Mouse (Mus musculus) hindlimb bud, embryonic 11.5 days (tissue): Measurements from ENCODE around the gene Piezo1.
"Not testable (repeated sequence)": the region's sequence is repeated elsewhere in the genome, so short reads cannot be mapped to it uniquely, and the experiment has no call there.

Experiments used
- DNase-seq: peaks from one replicate; pipeline ENCODE4 v3.0.0-alpha.2; 2012; ENCODE audit warnings: low read depth, low spot score; ENCODE audit errors: extremely low spot score

Gene Piezo1

DNA sequence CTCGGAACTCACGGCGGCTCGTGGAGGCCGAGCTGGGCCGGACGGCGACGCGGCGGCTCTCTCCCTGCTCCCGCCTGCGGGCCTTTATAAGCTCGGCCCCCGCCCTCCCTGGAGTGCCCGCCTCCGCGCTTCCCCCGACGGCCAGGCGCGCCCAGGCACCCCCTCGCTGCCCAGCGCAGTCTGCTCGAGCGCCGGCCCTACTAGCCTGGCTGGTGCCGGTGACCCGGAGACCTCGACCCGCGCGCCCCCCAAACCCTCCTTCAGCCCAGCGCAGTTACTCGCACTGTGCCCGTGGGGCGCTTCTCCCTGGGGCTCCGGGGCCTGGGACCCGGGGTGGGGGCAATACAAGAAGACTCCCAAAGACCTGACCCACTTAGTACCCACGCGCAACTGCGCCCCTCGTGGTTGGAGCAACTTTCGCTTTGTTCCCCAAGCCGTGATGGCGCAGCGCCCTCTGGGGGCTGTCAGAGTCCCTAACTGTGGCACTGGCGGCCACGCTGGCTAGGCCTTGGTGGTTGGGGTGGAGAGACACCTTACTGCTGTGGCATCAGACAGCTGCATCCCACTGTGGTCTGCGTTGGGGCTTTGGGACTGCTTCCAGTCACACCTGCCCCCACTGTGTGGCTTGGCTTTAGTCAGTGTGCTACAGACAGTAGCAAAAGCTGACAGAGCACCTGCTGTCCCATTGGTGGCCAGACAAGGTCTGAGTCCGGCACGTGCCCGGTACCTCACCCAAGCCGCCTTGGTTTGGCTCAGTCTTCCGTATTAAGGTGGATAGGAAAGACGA is at the start of gene Piezo1:
TSS of gene Piezo1 (minus strand) at position 65 of the 787 bp plus-strand sequence.
- peak; percentile 71 for DNase-seq

DNA sequence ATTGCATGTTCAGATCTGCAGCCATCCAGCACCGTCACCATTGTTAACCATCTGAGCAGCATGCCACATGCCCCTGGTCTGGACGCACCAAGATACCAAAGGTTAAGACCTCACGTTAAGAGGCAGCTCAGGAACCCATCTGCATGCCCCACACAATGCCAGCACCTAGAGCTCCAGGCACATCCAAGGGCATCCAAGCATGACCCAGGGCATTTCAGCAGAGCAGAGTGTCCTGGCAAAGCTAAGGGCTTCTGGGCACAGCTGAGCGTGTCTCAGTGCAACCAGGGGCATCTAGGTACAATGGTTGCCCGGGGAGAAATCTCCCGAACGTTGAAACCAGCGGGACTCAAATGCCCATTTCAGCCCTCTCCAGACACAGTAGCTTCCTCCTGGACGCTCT is 49.5 kb upstream of the Piezo1 start:
- DNase-seq = no peak

DNA sequence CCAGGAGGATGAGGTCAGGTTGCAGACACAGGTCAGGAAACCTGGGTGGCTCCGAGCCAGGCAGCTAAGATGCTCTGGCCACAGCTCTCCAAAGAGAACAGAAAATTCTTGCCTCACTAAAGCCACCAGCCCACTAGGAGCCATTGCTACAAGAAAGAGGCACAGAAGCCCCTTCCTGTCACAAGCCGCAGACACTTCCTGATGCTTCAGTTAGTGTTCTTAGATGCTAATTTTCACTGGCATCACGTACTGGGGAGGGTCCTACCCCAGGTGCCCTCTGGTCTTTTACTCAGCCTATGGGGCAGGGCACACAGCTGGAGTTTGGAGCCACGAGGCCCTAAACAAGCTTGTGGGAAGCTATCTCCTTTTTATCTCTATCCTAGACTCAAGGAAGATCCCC is 44.9 kb upstream of the Piezo1 start:
- DNase-seq = no peak

DNA sequence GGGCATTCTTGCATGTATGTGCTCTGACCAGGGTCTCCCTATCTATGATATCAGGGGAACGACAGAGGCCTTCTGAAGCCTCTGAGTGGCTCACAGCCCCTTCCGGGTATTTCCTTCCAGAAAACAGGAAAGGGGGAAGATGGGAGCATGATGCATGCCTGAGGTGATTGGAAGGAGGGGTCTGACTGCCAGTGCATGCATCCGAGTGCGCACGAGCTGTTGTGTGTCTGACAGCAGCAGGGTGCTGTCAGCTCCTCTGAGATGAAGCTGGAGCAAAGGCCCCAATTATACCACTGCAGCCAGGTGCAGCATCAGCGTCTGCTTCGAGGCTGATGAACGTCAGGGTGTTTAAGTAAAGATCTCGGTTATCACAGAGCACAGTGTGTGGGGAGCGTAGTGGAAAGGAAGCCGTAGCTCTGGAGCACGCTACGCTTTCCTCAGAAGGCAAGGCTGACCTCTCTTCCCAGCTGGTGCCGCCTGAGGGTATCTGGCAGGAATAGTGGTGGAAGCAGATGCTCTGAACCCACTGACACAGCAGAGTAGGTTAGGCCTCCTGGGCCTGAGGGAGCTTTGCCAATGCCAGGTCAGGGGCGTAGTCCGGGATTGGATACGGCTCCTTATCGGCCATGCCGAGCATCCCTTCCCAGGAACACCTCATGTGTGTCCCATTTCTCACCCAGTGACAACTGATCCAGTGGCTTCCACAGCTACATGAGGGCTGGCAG is 42.8 kb upstream of the Piezo1 start:
- no peak for DNase-seq

DNA sequence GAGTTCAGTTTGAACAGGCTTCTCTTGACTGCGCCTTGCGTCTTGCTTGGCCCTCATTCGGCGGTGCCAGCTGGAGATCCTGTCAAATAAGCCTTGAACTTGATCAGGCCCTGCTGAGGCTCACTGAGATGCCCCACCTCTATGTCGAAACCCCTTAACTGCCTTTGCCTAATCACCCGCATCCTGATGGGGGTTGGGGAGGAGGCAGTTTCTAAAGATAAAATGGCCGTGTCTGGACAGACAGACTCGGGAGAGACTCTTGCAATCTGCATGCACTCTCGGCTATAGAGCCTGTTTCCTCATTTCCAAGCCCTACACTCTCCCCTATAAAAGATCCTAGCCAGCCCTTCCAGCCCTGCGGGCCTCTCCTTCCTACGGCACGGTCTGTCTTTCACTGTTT is 42.1 kb upstream of the Piezo1 start:
- no peak for DNase-seq

DNA sequence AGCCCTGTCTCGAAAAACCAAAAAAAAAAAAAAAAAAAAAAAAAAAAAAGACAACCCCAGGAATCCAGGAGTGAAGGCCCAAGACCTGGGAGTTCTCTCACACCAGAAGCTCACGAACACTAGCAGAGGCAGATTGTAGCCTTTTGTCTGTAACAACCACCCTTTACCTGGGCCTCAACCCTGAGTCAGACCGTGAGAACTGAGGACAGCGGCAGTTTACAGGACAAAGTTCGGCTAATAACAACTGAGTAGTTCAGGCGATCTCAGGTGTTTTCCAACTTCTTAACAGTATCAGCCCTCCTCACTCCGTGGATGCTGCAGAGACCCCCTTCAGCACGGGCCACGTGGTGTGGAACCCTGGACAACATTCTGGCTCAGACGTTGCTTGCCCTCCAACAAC is 35.6 kb upstream of the Piezo1 start:
- no peak for DNase-seq

DNA sequence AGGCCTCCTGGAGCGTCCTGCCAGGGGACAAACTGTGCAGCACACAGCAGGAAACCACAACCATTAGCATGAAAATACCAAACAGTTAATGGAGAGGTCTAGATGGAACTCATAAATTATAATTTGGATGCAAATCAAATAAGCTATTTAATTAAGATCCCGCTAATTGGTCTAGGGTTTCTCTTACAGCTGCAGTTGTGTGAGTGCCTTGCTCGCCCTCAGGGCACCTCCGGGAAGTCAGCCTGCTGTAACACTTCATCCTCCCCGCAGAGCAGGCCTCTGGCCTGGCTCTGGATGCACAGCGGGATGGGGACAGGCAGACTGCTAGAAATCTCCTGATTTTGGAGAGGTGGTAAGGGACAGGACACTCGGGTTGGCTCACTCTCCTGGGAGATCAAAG is 35.0 kb upstream of the Piezo1 start:
- no peak for DNase-seq

DNA sequence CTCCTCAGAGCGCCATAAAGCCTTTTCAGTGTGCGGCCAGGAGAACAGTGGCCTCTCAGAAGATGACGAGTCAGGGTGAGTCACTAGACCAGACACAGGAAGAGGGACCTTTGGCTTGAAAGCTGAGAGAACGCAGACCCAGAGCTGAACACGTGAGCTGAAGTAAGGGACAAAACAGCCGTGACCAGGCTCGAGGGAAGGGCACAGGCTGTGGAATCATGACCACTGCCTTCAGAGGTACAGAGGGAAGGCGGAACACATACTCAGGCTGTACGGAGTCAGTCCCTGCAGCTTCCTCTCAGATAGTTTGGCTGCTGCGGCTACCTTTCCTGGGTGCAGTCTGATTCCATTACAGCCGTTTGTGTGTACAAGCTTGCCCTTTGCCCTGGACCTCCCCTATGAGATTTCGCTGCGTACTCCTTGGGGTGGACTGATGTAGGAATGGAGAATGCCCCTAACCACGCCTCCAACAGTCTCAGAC is 34.3 kb upstream of the Piezo1 start:
- no peak for DNase-seq

DNA sequence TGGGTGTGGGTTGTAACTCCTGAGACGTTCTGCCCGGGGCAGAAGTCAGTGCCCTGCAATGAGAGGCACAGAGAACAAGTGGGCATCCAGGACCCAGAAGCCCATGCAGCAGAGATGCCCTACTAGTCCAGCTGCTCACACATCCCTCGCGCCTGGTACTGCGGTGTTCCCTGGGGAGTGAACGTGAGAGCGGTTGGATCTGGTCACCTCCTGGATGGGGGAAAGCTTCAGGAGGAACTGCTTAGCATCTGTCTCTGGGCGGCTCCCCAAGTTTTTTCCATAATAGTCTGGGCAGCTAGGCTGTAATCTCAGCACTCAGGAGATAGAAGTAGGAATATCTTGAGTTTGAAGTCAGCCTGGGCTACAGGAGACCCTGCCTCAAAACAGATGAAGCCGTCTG is 33.9 kb upstream of the Piezo1 start:
- no peak for DNase-seq

DNA sequence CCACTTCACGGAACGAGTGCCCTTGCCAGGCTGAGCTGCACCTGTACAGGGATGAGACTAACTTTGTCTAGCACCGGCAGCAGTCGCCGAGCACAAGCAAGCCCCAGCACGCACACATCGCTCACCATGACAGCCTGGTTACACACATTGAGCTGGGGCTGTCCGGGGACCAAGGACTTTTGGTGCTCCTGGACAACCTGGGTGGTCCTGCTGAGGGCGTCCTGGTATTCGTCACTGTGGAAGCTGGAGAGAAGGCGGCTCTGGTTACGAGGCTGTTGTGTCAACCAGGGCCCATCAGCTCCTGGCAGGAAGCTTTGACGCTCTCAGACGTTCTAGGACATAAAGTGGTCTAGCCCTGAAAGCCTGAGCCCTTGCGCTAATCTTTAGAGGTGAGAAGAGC is 29.8 kb upstream of the Piezo1 start:
- DNase-seq = no peak

DNA sequence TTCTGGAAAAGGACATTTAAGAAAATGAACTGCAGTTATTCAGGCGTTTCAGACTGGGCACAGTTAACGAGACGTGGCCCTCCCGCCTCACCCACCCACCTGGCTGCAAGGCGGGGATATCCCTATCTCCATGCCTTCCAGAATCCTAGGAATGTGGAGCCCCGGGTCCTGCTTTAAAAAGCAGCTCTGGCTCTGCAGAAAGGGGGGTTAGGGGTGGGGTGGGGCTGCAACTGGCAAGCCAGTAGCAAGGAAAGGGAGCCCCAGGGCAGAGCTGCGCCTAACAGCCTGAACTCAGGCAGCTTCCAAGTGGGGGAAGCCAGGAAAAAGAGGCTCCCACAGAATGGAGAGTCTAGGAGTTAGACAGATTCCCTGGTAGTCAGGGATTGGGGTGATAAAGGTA is 28.1 kb upstream of the Piezo1 start:
- no peak for DNase-seq

DNA sequence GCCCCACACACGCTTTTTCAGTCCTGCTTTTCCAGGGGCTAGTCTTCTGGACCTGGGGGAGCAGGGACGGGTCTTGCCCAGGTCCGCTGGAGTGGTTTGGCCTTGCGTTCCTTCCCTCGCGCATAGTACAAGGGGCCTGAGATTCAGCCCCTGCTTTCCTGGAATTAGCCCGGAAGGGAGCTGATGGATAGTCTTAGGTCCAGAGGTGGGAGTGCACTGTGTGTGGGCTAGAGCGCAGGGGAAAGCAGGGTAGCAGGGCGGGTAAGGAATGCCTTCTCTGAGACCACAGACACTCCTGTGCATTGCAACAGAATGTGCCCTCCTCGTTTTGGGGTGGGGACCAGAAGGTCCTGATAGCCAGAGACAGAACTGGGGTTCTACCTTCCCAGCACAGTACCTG is 26.0 kb upstream of the Piezo1 start:
- DNase-seq = no peak

DNA sequence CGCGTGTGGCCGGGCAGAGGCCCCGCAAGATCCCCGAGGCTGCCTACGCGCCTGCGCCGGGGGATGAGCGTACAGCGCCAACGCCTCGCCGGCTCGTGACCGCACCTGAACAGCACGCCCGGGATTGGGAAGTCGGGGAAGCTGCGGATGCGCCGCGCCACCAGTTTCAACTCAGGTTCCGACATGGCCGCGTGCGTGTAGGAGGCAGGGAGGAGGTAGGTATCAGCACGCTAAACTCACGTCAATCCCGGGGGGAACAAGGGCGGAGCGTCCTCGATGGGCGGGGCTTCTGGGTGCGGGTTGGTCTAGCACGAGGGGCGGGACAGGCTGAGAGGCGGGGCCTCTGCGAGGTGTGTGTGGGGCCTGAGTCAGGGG is 25.5 kb upstream of the Piezo1 start, which contains the start of gene Aprt:
TSS of gene Aprt (minus strand) at position 262 of the 375 bp plus-strand sequence.
- peak; percentile 69 for DNase-seq

DNA sequence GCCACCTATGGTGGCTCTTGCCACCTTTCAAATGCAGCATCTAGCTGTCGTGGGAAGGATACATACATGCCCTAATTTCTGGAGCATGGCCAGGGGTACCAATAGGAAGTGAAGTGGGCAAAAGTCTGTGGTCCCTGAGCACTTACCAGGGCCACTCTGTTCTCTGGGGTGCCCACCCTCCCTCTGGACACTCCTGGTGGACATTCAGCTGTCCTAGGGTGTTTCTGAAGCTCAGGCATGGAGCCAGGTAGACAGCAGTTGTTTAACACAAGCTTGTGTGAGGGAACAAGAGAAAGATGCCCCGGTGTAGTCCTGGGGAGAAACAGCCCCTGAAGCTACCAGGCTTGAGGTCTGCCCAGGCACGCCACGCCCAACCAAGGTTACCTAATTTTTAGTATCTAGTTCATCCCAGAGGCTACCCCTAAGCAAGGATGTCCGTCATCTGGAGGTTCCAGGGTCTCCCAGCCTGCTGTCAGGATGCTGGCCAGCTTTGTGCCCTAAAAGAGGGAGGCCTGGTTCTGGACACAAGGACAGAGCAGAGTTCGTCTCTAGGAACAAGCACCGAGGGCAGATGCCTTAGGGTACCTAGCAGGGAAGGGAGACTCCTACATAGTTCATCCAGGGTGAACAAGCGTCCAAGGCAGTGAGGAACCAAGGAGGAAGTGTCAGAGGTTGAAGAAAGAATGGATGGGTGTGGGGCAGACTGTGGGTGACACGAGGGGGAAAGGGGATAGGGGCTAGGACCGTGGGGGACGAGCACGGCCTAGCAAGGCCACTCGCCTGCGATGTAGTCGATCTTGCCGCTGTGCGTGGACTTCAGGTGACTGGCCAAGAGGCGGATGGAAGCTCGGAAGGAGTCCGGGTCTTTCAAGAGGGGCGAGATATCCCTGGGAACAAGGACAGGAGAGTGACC is 24.9 kb upstream of the Piezo1 start:
- no peak for DNase-seq

DNA sequence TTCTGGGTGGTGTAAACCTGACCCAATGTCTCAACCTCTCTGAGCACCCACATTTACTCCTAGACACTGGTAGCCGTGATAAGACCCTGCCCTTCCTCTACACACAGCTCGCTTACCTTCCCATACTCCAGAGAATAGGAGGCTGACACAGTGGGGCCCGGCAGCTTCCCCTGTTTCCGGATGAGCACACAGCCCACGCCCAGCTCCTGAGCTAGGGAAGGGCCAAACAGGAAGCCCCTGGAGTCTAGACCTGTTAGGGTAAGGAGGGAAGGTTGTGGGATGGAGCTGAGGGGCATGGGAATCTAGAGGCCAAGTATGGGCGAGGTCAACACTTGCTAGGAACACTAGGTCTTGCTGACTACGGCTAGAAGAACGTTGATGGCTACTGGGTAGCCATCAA is 24.2 kb upstream of the Piezo1 start:
- DNase-seq = no peak

DNA sequence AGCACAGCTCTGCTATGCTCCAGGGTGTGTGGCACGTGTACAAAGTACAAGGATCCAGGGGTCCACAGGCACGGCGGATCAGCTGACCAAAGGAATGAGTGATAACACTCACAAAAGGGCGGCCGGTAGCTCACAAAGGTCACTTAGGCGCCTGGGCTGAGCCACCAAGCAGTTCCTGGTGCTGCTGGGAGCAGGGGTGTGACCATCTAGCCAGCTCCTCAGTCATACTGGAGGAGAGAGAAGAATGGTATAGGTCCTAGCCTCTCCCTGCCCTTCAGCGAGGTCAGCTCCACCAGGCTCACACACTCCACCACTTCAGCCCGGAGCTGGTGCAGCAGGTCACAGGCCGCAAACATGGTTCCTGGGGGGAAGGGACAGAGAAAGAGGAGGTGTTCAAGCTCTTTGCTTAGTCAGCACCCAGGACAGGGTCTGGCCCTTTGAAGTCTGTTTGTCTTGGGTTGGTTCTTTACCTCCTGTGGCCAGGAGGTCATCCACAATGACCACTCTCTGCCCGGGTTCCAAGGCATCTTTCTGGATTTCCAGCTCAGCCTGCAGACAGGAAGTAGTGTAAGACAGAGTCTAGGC is 23.6 kb upstream of the Piezo1 start:
- DNase-seq = no peak

DNA sequence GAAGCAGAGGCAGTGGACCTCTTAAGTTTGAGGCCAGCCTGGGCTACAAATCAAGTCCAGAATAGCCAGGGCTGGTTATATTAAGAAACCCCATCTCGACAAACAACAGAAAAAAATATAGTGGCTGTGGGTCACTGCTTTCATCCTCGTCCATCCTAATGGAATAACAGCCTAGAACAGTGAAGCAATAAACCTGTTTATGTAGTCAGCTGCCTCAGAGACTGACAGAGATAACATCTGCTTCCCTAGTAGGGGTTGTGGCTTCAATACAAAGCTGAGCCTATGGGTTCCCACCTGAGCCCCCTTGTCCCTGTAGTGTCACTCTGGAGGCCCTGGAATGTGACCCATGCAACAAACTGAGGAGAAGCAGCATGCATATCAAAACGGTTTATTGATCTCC is 23.1 kb upstream of the Piezo1 start:
- no peak for DNase-seq

DNA sequence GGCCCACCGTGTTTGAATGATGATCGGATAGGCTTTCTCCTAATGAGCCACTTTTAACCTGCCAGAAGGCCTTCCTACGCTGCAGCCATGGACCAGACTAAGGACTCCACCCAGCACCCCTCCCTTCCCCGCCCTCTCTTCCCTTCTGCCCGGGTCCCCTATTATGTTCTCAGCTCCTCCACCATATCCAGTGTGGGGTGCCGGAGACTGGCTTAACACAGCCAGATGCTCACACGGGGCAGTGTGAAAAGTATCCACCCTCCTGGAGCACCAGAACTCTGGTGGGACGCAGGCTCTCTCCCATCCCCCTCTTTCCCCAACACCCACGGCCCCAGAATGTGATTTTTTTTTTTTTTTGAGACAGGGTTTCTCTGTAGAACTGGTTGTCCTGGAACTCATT is 22.4 kb upstream of the Piezo1 start:
- DNase-seq = no peak

DNA sequence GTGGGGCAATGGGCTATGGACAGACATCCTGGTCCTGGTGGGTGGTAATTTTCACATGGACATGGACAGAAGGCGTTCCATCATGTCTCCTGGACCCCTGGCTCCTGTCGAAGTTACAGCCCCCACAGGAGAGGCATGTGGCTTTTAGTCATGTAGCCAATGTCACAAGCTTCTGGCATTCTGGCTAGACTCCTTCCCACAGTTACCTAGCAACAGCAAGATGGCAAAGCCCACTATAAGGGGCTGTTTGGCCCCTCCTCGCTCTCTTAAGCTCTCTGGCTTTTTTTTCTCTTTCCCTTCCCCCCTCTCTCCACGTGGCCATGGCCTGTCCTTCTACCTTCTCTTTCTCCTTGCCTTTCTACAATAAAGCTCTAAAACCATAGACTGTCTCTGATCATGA is 22.0 kb upstream of the Piezo1 start:
- DNase-seq = not testable (repeated sequence)

DNA sequence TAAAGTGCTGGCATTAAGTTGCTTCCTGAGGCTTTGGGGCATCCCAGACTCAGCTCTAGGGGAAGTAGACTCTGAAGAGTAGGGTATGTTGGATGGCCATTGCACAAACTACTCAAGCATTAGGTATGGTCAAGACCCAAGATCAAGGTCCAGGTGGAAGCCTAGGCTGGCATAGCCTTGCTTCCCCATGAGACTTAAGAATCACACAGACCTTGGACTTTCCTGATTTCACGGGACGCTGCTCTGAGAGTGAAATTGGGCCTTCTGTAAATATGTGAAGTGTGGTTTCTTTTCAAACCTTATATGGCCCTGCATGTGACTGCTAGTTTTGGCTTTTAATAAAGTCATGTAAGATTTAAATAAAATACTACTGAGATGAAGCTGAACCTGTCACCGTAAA is 21.6 kb upstream of the Piezo1 start:
- DNase-seq = no peak

DNA sequence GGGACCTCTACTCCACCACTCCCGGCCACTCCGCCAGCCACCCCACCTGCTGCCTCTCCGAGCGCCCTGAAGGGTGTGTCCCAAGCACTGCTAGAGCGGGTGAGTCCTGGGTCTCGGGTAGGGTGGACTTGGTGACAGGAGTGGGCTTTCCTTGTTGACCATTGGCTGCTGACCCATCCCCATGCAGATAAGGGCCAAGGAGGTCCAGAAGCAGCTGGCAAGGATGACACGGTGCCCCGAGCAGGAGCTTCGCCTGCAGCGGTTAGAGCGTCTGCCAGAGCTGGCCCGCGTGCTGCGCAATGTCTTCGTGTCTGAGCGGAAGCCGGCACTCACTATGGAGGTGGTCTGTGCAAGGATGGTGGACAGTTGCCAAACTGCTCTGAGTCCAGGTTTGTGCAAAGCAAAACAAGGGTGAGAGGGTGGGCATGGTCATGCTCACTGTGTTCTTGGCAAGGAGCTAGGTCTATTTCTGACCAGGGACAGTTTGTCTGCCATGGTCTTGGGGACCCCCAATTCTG is 20.7 kb upstream of the Piezo1 start:
- no peak for DNase-seq
